Mouse (Mus musculus): ENCODE results near the gene Rtn4.
A peak's percentile ranks its signal among the peaks of the same experiment; 100 is the strongest.
"Not testable (repeated sequence)": the region's sequence is repeated elsewhere in the genome, so short reads cannot be mapped to it uniquely, and the experiment has no call there.

The Rtn4 gene

DNA sequence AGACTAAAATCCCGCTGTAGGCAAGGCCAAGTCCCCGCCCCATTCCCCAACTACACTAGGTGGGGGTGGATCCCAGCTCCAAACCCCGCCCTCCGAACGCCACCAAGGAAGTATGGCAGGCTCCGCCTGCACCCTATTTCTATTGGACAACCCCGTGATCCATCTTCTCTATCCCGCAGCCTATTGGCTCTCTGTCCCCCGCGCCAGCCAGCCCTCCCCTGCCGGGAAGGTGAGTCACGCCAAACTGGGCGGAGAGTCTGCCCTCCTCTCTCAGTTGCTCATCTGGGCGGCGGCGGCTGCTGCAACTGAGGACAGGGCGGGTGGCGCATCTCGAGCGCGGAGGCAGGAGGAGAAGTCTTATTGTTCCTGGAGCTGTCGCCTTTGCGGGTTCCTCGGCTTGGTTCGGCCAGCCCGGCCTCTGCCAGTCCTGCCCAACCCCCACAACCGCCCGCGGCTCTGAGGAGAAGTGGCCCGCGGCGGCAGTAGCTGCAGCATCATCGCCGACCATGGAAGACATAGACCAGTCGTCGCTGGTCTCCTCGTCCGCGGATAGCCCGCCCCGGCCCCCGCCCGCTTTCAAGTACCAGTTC, at the start of gene Rtn4:
TSS of gene Rtn4 (plus strand) at position 265 of the 590 bp plus-strand sequence.
- DNase-seq (ENCODE audit: low read depth, low spot score) = peak; percentile 98

DNA sequence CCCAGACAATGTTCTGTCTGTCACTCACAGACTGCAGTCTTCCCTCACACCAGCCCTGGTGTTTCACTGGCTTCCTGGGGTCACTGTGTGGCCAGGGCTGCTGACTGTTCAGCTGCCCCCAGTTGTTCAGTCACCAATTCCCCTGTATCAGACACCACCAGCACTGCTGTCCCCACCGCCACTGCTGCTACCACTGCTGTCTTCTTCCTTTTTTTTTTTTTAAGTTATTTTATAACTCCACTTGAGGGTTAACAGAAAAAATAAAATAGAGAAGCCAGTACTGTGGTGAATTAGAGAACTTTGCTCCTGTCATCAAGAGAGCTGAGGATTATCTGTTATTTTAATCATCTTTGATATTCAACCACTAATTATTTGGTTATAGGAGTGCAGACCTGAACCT, 48.3 kb upstream of the Rtn4 start:
- no peak for DNase-seq (ENCODE audit: low read depth, low spot score)

DNA sequence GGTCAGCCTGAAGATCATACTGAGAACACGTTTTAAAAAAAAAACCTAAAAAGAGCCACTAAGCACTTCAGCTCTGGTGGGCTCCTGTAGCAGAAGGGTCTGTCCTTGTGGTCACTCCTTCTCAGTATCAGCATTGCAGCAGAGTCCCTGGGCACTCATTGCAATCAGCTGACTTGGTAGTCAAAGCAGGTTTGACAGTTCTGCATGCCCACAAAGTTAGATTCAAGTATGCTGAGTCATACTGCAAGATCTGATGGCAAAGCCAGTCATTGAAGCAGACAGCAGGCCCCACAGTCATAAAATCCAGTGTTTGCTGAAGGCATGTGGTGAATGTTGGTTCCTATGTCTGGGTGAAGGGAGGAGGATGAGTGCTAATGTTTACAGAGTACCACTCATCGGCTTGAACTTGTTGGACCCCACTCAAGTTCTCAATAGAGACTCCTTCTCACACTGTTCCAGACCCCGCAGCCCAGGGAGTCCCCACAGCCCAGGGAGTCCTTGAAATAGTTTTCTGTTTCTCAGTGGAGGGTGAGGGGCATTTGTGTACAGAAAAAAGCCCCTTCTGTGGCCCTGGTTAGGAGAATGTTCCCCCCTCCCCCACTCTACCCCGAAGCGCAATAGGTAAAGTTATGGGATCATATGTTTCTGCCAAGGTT, 47.2 kb upstream of the Rtn4 start:
- no peak for DNase-seq (ENCODE audit: low read depth, low spot score)

DNA sequence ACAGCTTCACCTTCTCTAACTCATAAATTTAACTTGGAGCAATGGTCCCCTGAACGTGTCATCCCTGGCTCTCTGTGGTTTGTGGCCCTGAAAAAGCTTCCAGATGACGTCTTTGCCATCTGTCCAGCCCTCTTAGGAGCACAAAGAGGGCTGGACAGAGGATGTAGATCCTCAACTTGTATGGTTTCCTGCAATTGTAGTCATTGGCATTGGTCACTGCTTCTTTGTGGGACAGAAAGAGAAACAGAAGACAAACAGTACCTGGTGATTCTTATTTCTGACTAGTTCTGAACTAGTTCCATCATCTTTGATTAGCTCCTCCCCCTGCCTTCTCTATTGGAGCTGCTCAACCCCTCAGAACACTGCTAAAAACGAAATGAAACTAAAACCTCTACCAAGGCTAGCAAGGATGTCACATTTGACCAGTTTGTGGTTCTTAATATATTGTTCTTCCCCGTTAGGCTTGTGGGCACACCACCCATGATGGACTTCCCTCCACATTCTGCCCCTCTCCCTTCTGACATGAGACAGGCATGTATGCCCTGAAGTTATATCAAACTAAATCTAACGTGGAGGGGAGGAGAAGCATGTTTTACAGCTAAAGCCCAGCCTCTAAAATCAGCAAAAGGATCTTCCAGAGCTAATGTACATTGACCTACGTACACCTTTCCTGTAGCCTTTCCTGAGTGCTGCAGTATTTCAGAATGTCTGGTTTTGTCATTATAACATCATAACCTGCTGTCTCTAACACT, 45.0 kb upstream of the Rtn4 start:
- DNase-seq (ENCODE audit: low read depth, low spot score) = peak; percentile 44

DNA sequence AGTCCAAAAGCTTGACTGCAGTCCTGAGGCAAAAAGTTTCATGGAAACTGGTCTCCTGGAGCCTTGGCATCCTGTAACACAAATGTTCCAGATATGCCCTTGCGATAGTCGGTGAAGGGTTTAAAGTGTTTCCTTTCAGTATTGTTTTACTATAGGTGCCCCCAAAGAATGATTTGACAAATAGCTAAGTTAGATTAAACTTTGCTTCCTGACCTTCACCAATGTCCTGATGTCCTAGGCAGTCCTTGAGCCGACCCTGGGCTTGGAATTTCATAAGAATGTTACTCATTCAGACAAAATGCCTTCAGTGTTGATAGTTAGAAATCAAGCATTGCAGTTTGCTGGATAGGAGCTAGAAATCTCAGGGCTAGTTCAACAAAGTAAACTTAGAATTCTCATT, 37.4 kb upstream of the Rtn4 start:
- not testable (repeated sequence) for DNase-seq (ENCODE audit: low read depth, low spot score)

DNA sequence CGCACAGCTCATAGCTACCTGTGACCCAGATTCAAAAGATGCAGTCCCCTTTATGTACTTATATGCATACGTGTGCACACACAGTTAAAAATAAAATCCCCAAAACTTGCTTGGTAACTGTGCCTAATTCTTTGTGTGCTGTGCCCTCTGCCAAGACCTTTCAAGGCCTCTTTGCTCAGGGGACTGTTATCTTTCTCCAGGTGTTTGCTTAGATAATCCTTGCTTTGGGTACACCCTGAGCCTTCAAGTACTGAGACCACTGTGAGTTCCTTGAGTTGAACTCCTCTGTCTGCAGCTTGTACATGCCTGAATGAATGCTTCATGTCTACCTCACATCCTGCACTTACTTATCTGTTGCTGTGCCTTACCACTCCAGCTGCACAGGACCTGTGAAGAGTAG, 32.0 kb upstream of the Rtn4 start:
- no peak for DNase-seq (ENCODE audit: low read depth, low spot score)

DNA sequence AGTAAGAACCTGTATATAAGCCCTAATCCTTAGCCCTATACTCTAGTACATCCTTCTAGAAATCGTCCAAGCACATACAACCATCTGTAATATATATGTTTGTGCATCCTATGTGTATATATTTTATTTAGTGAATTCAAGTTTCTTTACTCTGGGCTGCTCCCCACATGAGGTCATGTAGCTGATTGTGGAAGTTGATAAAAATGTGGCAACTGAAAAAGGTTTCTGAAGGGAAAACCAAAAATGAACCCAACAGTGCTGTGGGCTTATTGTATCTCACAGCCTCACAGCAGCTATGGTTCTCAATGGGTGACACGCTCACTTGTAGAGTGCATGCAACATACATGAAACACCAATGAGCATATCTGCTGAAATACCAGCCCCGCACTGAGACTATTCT, 25.1 kb upstream of the Rtn4 start:
- no peak for DNase-seq (ENCODE audit: low read depth, low spot score)

DNA sequence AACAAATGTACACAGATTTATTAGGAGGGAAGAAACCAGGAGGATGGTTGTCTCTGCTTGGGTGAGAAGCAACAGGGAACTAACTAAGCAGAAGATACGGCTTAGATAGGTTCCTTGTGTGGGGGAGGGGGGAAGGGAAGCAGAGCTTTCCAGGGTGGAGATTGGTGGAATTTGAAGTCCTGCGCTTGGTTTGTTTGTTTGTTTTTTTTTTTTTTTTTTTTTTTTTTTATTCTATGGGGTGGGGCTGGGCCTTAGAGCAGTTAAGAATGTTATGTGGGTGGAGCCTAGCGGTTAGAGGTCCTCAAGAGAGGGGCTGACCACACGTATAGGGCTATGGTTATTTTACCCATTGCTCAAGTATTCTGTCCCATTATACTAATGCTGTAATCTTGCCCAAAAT, 23.0 kb upstream of the Rtn4 start:
- DNase-seq (ENCODE audit: low read depth, low spot score) = no peak

DNA sequence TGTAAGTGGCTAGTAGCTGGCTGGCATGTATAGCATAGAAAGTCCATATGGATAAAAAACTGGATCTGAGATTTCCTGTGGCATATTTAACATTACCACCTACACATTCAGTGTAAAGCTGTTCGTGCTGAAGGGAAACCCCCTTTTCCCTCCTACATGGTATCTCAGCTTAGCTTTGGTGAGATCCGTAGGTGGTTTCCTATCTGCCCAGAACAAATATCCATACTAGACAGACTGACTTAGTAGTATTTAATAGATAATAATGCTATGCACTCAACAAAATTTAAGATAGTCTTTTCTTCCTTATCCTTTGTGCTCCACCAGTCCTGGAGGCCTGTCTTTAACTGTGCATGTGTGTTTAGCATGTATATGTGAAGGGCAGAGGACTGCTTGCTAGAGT, 19.4 kb upstream of the Rtn4 start:
- DNase-seq (ENCODE audit: low read depth, low spot score) = peak; percentile 8

DNA sequence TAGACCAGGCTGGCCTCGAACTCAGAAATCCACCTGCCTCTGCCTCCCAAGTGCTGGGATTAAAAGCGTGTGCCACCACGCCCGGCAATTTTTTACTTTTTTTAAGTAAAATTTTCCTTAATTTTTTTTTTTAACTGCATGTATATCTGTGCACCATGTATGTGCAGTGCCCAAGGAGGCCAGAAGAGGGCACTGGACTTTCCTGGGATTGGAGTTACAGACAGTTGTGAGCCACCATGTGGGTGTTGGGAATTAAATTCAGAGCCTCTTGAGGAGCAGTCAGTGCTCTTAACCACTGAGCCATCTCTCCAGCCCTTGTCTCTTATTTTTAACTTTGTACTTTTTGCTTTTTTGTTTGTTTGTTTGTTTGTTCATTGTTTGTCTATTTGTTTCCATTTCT, 16.0 kb upstream of the Rtn4 start:
- DNase-seq (ENCODE audit: low read depth, low spot score) = peak; percentile 41

DNA sequence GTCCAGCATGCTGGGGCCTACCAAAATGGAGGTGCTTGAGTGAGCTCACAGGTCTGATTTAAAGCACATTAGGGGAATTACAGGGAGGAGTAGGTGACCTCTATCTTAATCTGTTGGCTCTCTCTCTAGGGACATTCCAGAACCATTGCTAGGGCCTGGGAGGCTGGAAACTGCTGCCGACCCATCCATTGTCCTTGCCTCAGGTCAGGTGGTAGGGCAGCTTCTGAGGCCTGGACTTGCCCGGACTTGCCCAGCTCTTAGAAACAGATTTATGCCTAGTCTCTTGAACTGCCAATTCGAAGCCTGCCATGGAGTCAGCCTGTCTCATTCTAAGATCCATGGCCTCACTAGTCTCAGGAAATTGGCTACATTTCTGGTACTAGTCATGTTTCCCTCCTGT, 12.8 kb upstream of the Rtn4 start:
- no peak for DNase-seq (ENCODE audit: low read depth, low spot score)

DNA sequence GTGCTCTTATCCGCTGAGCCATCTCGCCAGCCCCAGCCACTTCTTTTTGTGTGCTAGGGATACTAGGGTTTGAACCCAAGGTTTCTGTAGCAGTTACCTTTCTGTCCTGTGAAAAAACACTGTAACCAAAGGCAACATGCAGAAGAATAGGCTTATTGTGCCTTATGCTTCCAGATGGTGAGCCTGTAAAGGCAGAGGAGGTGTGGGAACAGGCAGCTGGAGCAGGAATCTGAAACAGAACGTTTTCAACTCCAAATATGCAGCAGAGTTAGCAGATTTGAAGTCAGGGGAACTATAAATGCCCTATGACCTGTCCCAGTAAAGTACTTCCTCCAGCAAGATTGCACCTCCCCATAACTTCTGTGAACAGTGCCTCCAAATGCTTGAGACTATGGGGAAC, 12.0 kb upstream of the Rtn4 start:
- no peak for DNase-seq (ENCODE audit: low read depth, low spot score)

DNA sequence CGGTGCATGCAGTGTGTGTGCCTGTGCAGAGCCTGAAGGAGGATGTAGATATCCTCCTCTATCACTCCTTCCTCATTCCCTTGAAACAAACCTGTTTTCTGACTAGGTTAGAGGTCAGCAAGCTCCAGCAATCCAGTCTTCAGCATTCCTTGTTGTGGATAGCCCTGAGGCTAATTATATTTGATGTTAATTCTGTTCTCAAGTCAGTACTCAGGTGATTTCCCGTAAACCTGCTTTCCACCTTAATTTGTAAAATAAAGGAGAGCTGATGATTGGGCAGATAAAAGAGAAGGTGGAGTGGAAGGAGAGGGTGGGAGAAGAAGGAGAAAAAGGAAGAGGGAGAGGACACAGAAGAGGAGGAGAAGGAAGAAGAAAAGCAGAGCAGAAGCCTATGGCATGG, 8.5 kb upstream of the Rtn4 start:
- no peak for DNase-seq (ENCODE audit: low read depth, low spot score)

DNA sequence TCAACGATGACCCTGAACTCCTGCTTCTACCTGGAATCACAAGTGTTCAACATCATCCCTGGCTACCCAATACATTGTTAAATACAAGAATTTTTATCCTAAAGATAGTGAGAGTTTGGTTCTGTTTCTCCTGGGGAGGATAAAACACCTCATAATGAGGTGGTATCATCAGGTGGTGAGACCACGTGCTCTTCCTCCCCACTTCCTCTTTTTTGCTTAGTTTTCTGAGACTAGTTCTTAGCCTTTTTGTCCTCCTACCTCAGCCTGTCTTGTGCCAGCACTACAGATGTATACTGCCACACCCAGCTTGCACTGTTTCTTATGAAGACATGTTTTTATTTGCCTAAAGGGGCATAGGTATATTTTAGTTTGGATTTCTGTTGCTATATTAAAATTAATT, 6.6 kb upstream of the Rtn4 start:
- DNase-seq (ENCODE audit: low read depth, low spot score) = no peak

DNA sequence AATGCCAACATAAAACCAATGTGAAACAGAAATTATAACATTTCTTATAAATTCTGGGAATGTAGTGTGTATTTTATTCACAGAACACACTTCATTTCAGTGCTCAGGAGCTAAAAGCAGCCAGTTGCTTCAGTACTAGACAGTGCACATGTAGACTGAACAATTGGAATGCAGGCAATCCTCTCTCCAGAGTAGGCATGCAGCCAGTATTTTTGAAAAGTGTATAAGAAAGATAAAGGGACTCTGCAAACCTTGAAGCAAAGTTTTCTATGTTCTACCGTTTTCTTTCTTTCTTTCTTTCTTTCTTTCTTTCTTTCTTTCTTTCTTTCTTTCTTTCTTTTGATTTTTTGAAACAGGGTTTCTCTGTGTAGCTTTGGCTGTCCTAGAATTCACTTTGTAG, 1.2 kb upstream of the Rtn4 start:
- no peak for DNase-seq (ENCODE audit: low read depth, low spot score)

DNA sequence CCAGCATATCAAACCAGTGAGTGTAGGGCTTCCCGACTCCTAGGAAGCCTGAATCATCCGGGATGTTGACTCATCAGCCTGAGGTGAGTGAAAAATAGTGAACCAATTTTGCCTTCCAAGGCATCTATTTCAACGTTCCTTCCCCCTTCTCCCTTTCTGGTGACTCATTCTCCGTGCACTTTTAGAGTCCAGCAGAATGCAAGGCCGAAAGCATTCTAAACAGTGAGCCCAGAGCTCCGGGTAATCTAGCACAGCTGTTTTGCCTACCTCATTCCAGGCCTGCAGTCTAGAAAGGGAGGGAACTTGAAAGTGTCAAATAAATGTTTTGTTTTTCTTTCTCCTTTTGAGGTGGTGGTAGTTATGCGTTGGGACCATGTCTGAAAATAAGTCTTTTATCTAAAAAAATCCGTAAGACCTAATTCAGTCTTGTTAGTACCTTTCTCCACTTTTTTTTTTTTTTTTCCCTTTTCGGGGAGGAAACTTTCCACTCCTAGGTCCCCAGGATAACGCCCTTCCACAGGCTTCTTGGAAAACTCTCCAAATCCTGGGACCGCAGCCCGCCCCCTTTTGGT, 550 bp upstream of the Rtn4 start:
- no peak for DNase-seq (ENCODE audit: low read depth, low spot score)

DNA sequence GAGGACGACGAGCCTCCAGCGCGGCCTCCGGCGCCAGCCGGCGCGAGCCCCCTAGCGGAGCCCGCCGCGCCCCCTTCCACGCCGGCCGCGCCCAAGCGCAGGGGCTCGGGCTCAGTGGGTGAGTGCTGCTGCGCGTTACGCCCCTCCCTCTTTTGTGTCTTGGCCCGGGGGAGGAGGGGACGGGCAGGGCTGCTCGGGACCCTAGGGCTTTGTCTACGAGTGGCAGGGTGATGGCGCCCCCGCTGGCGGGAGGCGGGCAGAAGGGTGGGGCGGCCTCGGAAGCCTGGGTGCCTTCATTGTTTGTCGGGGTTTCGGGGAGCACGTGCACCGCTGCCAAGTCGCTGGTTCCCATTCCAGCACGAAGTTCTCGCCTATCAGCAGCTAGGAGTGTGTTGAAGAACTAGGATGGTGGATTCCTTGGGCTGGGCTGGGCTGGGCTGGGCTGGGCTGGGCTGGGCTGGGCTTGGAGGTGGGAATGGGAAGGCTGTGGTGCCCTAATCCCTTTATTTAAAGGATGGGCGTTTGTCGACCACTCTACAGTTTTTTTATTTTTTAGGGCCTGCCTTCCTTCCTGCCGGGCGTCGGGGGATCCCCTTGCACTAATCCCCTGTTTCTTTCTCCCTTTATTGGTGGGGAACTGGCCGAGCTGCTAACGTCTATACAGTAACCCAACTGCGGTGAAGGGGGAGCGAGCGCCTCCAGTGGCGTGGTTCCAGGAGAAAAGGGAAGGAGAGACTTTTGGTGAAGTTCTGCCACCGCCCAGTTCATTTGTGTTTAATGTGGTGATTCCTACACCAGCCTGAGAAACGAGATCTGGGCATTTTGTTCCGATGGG, 1.0 kb downstream of the Rtn4 start:
- peak; percentile 92 for DNase-seq (ENCODE audit: low read depth, low spot score)

DNA sequence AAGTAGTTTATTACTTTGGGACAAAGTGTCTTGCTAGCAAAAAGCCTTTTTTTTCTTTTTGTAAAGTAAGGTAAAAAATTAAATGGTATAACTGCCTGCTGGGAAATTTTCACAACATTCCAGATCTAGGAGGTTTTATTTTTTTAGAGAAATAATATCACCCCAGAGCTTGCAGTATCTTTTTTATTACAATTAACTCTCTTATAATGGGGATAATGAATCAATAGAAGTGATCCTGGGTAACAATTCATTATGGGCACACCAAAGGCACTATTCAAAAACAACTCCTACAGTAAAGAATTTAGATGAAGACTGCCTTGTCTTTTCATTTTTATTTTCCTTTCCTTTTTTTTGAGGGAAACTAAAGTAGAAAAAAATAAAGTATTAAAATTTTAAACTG, 2.0 kb downstream of the Rtn4 start:
- DNase-seq (ENCODE audit: low read depth, low spot score) = no peak

DNA sequence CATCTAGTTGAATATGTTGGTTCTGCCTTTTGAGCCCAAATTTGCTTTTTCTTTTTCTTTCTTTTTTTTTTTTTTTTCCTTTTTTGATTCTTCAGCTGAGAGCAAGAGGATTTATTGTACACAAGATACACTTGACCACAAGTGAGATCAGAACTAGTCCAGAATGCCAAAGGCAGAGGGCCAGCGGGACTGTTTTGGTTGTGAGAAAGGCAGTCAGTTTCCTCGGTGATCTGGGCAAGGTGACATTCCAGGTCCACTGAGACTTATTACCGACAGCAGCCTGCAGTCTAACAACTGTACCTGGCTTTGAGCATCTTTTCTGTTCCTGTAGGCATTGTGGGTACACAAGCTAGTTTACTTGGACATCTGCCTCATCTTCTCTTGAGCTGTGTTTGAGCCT, 10.0 kb downstream of the Rtn4 start:
- no peak for DNase-seq (ENCODE audit: low read depth, low spot score)

DNA sequence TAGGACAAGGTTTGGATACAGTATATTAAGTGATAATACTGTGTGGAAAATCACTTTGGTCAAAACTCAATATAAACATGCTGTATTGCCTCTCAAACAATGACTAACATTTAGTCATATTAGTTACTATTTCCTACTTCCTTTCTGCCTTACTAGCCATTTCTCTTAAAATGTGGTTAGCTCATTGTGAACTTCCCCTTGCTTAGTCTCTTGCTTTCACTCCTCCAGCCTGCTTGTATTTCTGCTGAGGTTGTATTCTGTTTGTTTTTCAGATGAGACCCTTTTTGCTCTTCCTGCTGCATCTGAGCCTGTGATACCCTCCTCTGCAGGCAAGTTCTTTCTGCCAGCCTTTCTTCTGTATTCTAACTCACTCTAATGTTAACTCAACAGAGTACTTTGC, 12.5 kb downstream of the Rtn4 start:
- peak; percentile 13 for DNase-seq (ENCODE audit: low read depth, low spot score)

DNA sequence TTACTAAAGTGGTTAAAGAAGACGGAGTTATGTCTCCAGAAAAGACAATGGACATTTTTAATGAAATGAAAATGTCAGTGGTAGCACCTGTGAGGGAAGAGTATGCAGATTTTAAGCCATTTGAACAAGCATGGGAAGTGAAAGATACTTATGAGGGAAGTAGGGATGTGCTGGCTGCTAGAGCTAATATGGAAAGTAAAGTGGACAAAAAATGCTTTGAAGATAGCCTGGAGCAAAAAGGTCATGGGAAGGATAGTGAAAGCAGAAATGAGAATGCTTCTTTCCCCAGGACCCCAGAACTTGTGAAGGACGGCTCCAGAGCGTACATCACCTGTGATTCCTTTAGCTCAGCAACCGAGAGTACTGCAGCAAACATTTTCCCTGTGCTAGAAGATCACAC, 14.1 kb downstream of the Rtn4 start:
- no peak for DNase-seq (ENCODE audit: low read depth, low spot score)

DNA sequence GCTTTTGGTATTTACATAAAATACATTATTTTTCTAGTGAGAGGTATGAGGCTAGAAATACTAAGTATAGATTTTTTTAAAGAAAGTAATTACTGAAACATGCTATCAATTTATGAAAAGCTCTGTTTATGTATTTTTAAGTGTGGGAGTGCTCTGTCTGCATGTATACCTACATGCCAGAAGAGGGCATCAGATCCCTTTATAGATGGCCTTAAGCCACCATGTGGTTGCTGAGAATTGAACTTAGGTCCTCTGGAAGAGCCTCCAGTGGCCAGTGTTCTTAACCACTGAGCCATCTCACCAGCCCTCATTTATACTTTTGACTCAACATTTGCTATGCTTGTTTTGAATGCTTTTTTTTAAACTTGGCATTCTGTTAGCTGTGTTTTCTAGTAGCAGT, 16.8 kb downstream of the Rtn4 start:
- DNase-seq (ENCODE audit: low read depth, low spot score) = peak; percentile 24

All from CD4-positive, CD25-positive, alpha-beta regulatory T cell, adult 2 months (primary cell).